Mouse (Mus musculus) spleen, adult 12 weeks (tissue): ENCODE data around the gene Wipf3.

ENCODE experiments used
- DNase-seq: peaks from one replicate; pipeline ENCODE4 v3.0.0; 2022; ENCODE audit warnings: low spot score

Gene Wipf3

GRCm38 (mm10) chr6:54429447-54430194 is at the start of gene Wipf3:
Gene Wipf3, plus strand, starts transcription at chr6:54429603.
- no peak for DNase-seq

- no peak for DNase-seq
Observed at GRCm38 (mm10) chr6:54382636-54383035, 46.8 kb upstream of the Wipf3 start.

- DNase-seq = no peak
Observed at GRCm38 (mm10) chr6:54383893-54384524, 45.4 kb upstream of the Wipf3 start.

- no peak for DNase-seq
Observed at GRCm38 (mm10) chr6:54384777-54385176, 44.6 kb upstream of the Wipf3 start.

GRCm38 (mm10) chr6:54386429-54386828 is 43.0 kb upstream of the Wipf3 start:
- DNase-seq = no peak

GRCm38 (mm10) chr6:54387044-54387443 is 42.4 kb upstream of the Wipf3 start:
- no peak for DNase-seq

GRCm38 (mm10) chr6:54387751-54388150 is 41.7 kb upstream of the Wipf3 start:
- no peak for DNase-seq

- no peak for DNase-seq
Observed at GRCm38 (mm10) chr6:54388690-54389275, 40.6 kb upstream of the Wipf3 start.

- DNase-seq = no peak
Observed at GRCm38 (mm10) chr6:54391765-54392164, 37.6 kb upstream of the Wipf3 start.

- no peak for DNase-seq
Observed at GRCm38 (mm10) chr6:54393886-54394285, 35.5 kb upstream of the Wipf3 start.

GRCm38 (mm10) chr6:54399194-54399923 is 30.0 kb upstream of the Wipf3 start:
- DNase-seq = no peak

- no peak for DNase-seq
Observed at GRCm38 (mm10) chr6:54401503-54401902, 27.9 kb upstream of the Wipf3 start.

GRCm38 (mm10) chr6:54404916-54405315 is 24.5 kb upstream of the Wipf3 start:
- no peak for DNase-seq

GRCm38 (mm10) chr6:54406116-54406515 is 23.3 kb upstream of the Wipf3 start:
- DNase-seq = no peak

GRCm38 (mm10) chr6:54409271-54409670 is 20.1 kb upstream of the Wipf3 start:
- DNase-seq = no peak

- no peak for DNase-seq
Observed at GRCm38 (mm10) chr6:54410451-54410850, 19.0 kb upstream of the Wipf3 start.

- no peak for DNase-seq
Observed at GRCm38 (mm10) chr6:54411591-54411990, 17.8 kb upstream of the Wipf3 start.

GRCm38 (mm10) chr6:54412879-54413278 is 16.5 kb upstream of the Wipf3 start:
- DNase-seq = no peak

GRCm38 (mm10) chr6:54425230-54425629 is 4.2 kb upstream of the Wipf3 start:
- no peak for DNase-seq

- DNase-seq = no peak
Observed at GRCm38 (mm10) chr6:54428850-54429446, 455 bp upstream of the Wipf3 start.

GRCm38 (mm10) chr6:54430221-54430620 is 818 bp downstream of the Wipf3 start:
- DNase-seq = no peak

- DNase-seq = no peak
Observed at GRCm38 (mm10) chr6:54431761-54432160, 2.4 kb downstream of the Wipf3 start.
